Mouse (Mus musculus): ENCODE data around the gene Atp2b1. TPM values are rescaled to one million over a fixed set of nuclear protein-coding genes. Genes with fewer than 3 reads are reported as not detected.

The Atp2b1 gene
- total and polyA plus RNA-seq, 3 experiments = 25.0 to 41.7 (median 31.7) TPM

GRCm38 (mm10) chr10:98864851-98865250 is 49.4 kb upstream of the Atp2b1 start:
- no peaks in the 10 kb centered on the region for H3K27me3 ChIP-seq (replicated peaks)
- TF ChIP-seq ELF1 (IDR thresholded peaks at IDR 0.05; ENCODE audit: low read depth, low read length) (no peak), ZKSCAN1 (IDR thresholded peaks at IDR 0.05; ENCODE audit: borderline replicate concordance, low read depth, low read length) (no peak), JUN (IDR thresholded peaks at IDR 0.05; ENCODE audit: insufficient read depth, low read depth, low read length) (no peak), MEF2A (IDR thresholded peaks at IDR 0.05; ENCODE audit: borderline replicate concordance, low read depth, low read length) (no peak), BHLHE40 (IDR thresholded peaks at IDR 0.05; ENCODE audit: low read depth, low read length) (no peak), CHD2 (IDR thresholded peaks at IDR 0.05; ENCODE audit: low read length) (no peak), TCF12 (IDR thresholded peaks at IDR 0.05; ENCODE audit: low read depth, low read length) (no peak), MYC (IDR thresholded peaks at IDR 0.05; ENCODE audit: low read depth, low read length) (no peak), HCFC1 (IDR thresholded peaks at IDR 0.05; ENCODE audit: low read depth, low read length) (no peak), MAFK (IDR thresholded peaks at IDR 0.05; ENCODE audit: insufficient replicate concordance, low read length) (no peak), MAX (IDR thresholded peaks at IDR 0.05; ENCODE audit: low read length) (no peak), ZNF384 (IDR thresholded peaks at IDR 0.05; ENCODE audit: low read depth, low read length) (no peak), CHD1 (IDR thresholded peaks at IDR 0.05; ENCODE audit: low read depth, low read length) (no peak)
- no peaks in the 10 kb centered on the region for H3K36me3 ChIP-seq (replicated peaks in 1 of 2; ENCODE audit: control insufficient read depth in 1 of 2, insufficient read depth in 1 of 2, low read length in 1 of 2)
- in situ Hi-C loops (cut with MboI; ENCODE audit: low pct_ligation_motif_present, low pct_unique_long_range_greater_than_20kb, low sequenced_read_pairs) = no loop called here
- dilution Hi-C loops (cut with MboI; ENCODE audit: extremely low pct_ligation_motif_present, extremely low pct_unique_long_range_greater_than_20kb, low sequenced_read_pairs) = no loop called here
- DNase-seq (ENCODE audit: extremely low read depth) = no peak
- no peak overlapping the region for H3K4me2 ChIP-seq (ENCODE audit: insufficient read depth, low read depth, poor library complexity, severe bottlenecking)
- no peaks in the 10 kb centered on the region for H3K4me1 ChIP-seq (ENCODE audit: control insufficient read depth in 1 of 2, insufficient read depth in 2 of 2)
- H3K9me3 ChIP-seq (replicated peaks; ENCODE audit: low read length) = no peaks in the 10 kb centered on the region
- H3K9ac ChIP-seq (ENCODE audit: insufficient read depth, low read depth) = no peak overlapping the region
- no peak overlapping the region for H3K27ac ChIP-seq (ENCODE audit: insufficient read depth, low read depth)
- no peak overlapping the region for H3K4me3 ChIP-seq (replicated peaks in 1 of 3; ENCODE audit: low read depth in 2 of 3, low read length in 2 of 3, poor library complexity in 1 of 3)
- no peaks in the 10 kb centered on the region for H3K79me2 ChIP-seq (replicated peaks; ENCODE audit: control insufficient read depth, extremely low read depth, insufficient read depth, poor library complexity, severe bottlenecking)

- TF ChIP-seq MEF2A (IDR thresholded peaks at IDR 0.05; ENCODE audit: borderline replicate concordance, low read depth, low read length) (no peak), HCFC1 (IDR thresholded peaks at IDR 0.05; ENCODE audit: low read depth, low read length) (no peak), USF1 (IDR thresholded peaks at IDR 0.05; ENCODE audit: low read depth, low read length) (no peak), NRF1 (IDR thresholded peaks at IDR 0.05; ENCODE audit: low read depth, low read length) (no peak), RCOR1 (conservative IDR thresholded peaks at IDR 0.05; ENCODE audit: low read depth, low read length) (no peak), E2F4 (IDR thresholded peaks at IDR 0.05; ENCODE audit: insufficient replicate concordance, low read depth, low read length) (no peak), SMC3 (IDR thresholded peaks at IDR 0.05; ENCODE audit: low read depth, low read length) (no peak), NELFE (IDR thresholded peaks at IDR 0.05; ENCODE audit: low read depth, low read length) (no peak), MAZ (IDR thresholded peaks at IDR 0.05; ENCODE audit: low read depth, low read length) (no peak), JUND (conservative IDR thresholded peaks at IDR 0.05; ENCODE audit: low read depth, low read length) (no peak), ZKSCAN1 (IDR thresholded peaks at IDR 0.05; ENCODE audit: borderline replicate concordance, low read depth, low read length) (no peak)
- Histone ChIP-seq H3K9ac (ENCODE audit: insufficient read depth, low read depth) (no peak overlapping the region), H3K4me3 (replicated peaks in 1 of 3; ENCODE audit: low read depth in 2 of 3, low read length in 2 of 3, poor library complexity in 1 of 3) (no peak overlapping the region), H3K4me2 (ENCODE audit: insufficient read depth, low read depth, poor library complexity, severe bottlenecking) (no peak overlapping the region), H3K79me2 (replicated peaks; ENCODE audit: control insufficient read depth, extremely low read depth, insufficient read depth, poor library complexity, severe bottlenecking) (no peaks in the 10 kb centered on the region), H3K9me3 (replicated peaks; ENCODE audit: low read length) (no peaks in the 10 kb centered on the region), H3K27ac (ENCODE audit: insufficient read depth, low read depth) (no peak overlapping the region), H3K36me3 (replicated peaks in 1 of 2; ENCODE audit: control insufficient read depth in 1 of 2, insufficient read depth in 1 of 2, low read length in 1 of 2) (no peaks in the 10 kb centered on the region), H3K27me3 (replicated peaks) (no peaks in the 10 kb centered on the region), H3K4me1 (ENCODE audit: control insufficient read depth in 1 of 2, insufficient read depth in 2 of 2) (no peaks in the 10 kb centered on the region)
- dilution Hi-C loops (cut with MboI; ENCODE audit: extremely low pct_ligation_motif_present, extremely low pct_unique_long_range_greater_than_20kb, low sequenced_read_pairs) (no loop called here), in situ Hi-C loops (cut with MboI; ENCODE audit: low pct_ligation_motif_present, low pct_unique_long_range_greater_than_20kb, low sequenced_read_pairs) (no loop called here)
- DNase-seq (ENCODE audit: extremely low read depth) = no peak
These were observed 47.3 kb upstream of the Atp2b1 start for GRCm38 (mm10) chr10:98866836-98867370.

Data from CH12.LX (cell line).